11 mouse cellular contexts compared by ENCODE assay signal in the genomic region with DNA sequence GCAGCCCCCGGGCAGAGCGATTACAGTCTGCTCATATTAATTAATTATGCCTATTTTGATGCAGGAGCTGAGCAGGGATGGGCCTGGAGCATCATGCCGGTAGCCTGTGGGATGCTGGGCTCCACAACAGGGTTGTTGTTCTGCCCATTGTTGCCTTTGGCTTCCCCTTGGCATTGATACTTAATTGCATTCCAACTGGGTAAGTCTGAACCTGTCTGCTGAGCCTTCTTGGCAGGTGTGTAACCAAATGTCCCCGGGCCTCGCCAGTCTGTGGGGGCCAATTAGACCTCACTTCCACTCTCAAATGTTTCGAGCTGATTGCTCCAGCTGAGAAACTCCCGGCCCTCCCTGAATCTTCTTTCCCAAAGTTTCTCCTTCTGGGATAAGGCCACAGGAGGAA. TPM values are rescaled to one million over a fixed set of nuclear protein-coding genes. Genes with fewer than 3 reads are reported as not detected.
DNase-seq lines count a peak whose midpoint lies in the region; ATAC-seq and TF ChIP-seq lines count a peak whose summit lies in the region.
"Had no signal": no experiment of that assay in that cellular context is flagged by ENCODE, and none has a peak within 500 bp of the region (broad histone marks: within the 10 kb centered on the region; RNA-seq: fewer than 3 reads in every experiment).

No protein-coding gene starts in this region.

- H3K9me3 ChIP-seq in forebrain, embryonic 14.5 days (replicated peaks; ENCODE audit: control insufficient read depth, low read length): no peaks in the 10 kb centered on the region
- no peaks in the 10 kb centered on the region for H3K9me3 ChIP-seq in forebrain, embryonic 12.5 days
- no peaks in the 10 kb centered on the region for H3K9me3 ChIP-seq in lung, embryonic 14.5 days (ENCODE audit: low read depth, low read length)
- H3K9me3 ChIP-seq in limb, embryonic 15.5 days: no peaks in the 10 kb centered on the region

- peak; percentile 22 for DNase-seq in forebrain, embryonic 14.5 days (ENCODE audit: low spot score)
- no peak for DNase-seq in lung, embryonic 14.5 days
- no peak for DNase-seq in lung, postnatal 25 days (ENCODE audit: low spot score)
- DNase-seq in gonadal fat pad, adult 2 months (ENCODE audit: low read depth): peak; percentile 75
- no peak for DNase-seq in thymus, postnatal 25 days
- no peak for DNase-seq in natural killer cell, adult 2 months (ENCODE audit: low spot score in 2 of 2)
- DNase-seq: right cerebral cortex, adult 18-20 months; thymus, adult 2 months had no signal

- no peak for TF ChIP-seq CTCF in lung, embryonic 14.5 days (IDR thresholded peaks at IDR 0.05; ENCODE audit: low read depth)

- no peaks in the 10 kb centered on the region for H3K36me3 ChIP-seq in forebrain, embryonic 14.5 days (ENCODE audit: control insufficient read depth, insufficient read depth, low read length)
- H3K36me3 ChIP-seq in forebrain, embryonic 12.5 days (replicated peaks): no peaks in the 10 kb centered on the region
- H3K36me3 ChIP-seq in lung, embryonic 14.5 days (ENCODE audit: insufficient read depth): no peaks in the 10 kb centered on the region
- H3K36me3 ChIP-seq in limb, embryonic 15.5 days: no peaks in the 10 kb centered on the region

- 40% methylated on average over 7 of the region's 7 CpGs for WGBS in forebrain, embryonic 14.5 days
- WGBS in forebrain, embryonic 12.5 days: 56% methylated on average over 7 of the region's 7 CpGs
- 69% methylated on average over 7 of the region's 7 CpGs for WGBS in lung, embryonic 14.5 days
- WGBS in limb, embryonic 15.5 days: 37% methylated on average over 7 of the region's 7 CpGs

- H3K4me3 ChIP-seq in forebrain, embryonic 14.5 days (ENCODE audit: low read depth, low read length): no peak overlapping the region
- H3K4me3 ChIP-seq in forebrain, embryonic 12.5 days (replicated peaks): no peak overlapping the region
- H3K4me3 ChIP-seq in lung, embryonic 14.5 days (ENCODE audit: low read depth, low read length): no peak overlapping the region
- no peak overlapping the region for H3K4me3 ChIP-seq in limb, embryonic 15.5 days

- H3K4me2 ChIP-seq in forebrain, embryonic 14.5 days (ENCODE audit: low read length): no peak overlapping the region
- no peak overlapping the region for H3K4me2 ChIP-seq in forebrain, embryonic 12.5 days
- H3K4me2 ChIP-seq in lung, embryonic 14.5 days: no peak overlapping the region
- no peak overlapping the region for H3K4me2 ChIP-seq in limb, embryonic 15.5 days

- no peak for ATAC-seq in forebrain, embryonic 14.5 days
- ATAC-seq in forebrain, embryonic 12.5 days (ENCODE audit: low FRiP score): no peak
- ATAC-seq in lung, embryonic 14.5 days (ENCODE audit: insufficient read depth): no peak
- ATAC-seq in limb, embryonic 15.5 days (ENCODE audit: insufficient number of reproducible peaks, low FRiP score, low TSS enrichment, low read depth): no peak

- H3K27me3 ChIP-seq in forebrain, embryonic 14.5 days (replicated peaks; ENCODE audit: control insufficient read depth, insufficient read depth, low read length): no peaks in the 10 kb centered on the region
- H3K27me3 ChIP-seq in forebrain, embryonic 12.5 days: no peaks in the 10 kb centered on the region
- no peaks in the 10 kb centered on the region for H3K27me3 ChIP-seq in lung, embryonic 14.5 days (ENCODE audit: insufficient read depth, low read length)
- no peaks in the 10 kb centered on the region for H3K27me3 ChIP-seq in limb, embryonic 15.5 days

- no peak overlapping the region for H3K9ac ChIP-seq in forebrain, embryonic 14.5 days (ENCODE audit: low read length)
- H3K9ac ChIP-seq in forebrain, embryonic 12.5 days: no peak overlapping the region
- no peak overlapping the region for H3K9ac ChIP-seq in lung, embryonic 14.5 days
- H3K9ac ChIP-seq in limb, embryonic 15.5 days: no peak overlapping the region
- H3K9ac ChIP-seq: liver, embryonic 14.5 days had no signal

- H3K27ac ChIP-seq in forebrain, embryonic 14.5 days (ENCODE audit: low read depth, low read length): no peak overlapping the region
- H3K27ac ChIP-seq in forebrain, embryonic 12.5 days: no peak overlapping the region
- H3K27ac ChIP-seq in lung, embryonic 14.5 days (ENCODE audit: low read depth): peak overlapping the region; percentile 65; the same call in 1 of the 2 replicates
- H3K27ac ChIP-seq in limb, embryonic 15.5 days: peak overlapping the region; percentile 30; the same call in 1 of the 2 replicates
- H3K27ac ChIP-seq: liver, embryonic 14.5 days had no signal

- no peaks in the 10 kb centered on the region for H3K4me1 ChIP-seq in forebrain, embryonic 14.5 days (ENCODE audit: control insufficient read depth, insufficient read depth, low read length)
- H3K4me1 ChIP-seq in forebrain, embryonic 12.5 days: peaks cover 5% of the 10 kb centered on the region
- peaks cover 10% of the 10 kb centered on the region for H3K4me1 ChIP-seq in lung, embryonic 14.5 days (ENCODE audit: insufficient read depth)
- H3K4me1 ChIP-seq in limb, embryonic 15.5 days: peaks cover 18% of the 10 kb centered on the region

RNA-seq across cellular contexts. Expression of gene Itgb6, which starts 24.9 kb away (rescaled TPM):
- polyA plus RNA-seq in forebrain, embryonic 14.5 days (2014; fragmentation: Nextera tagmentation; extraction: Ambion mirVana): 0.09 TPM in 2 replicates
- 0.20 and 0.47 TPM in 2 replicates for polyA plus RNA-seq in forebrain, embryonic 12.5 days (2016; fragmentation: Nextera tagmentation; extraction: Ambion mirVana)
- polyA plus RNA-seq in lung, embryonic 14.5 days (2014; fragmentation: Nextera tagmentation; extraction: Ambion mirVana): 5.5 and 6.2 TPM in 2 replicates
- 1.6 and 2.6 TPM in 2 replicates for polyA plus RNA-seq in gonadal fat pad, adult 2 months (2012; rRNA removed)
- 3.7 and 4.5 TPM in 2 replicates for polyA plus RNA-seq in limb, embryonic 15.5 days (2015; fragmentation: Nextera tagmentation; extraction: Ambion mirVana)

Comparison
In these comparisons a context has a peak if more than half of its experiments do, and no peak if none do; other contexts are left out.
1. DNase-seq: peak in forebrain, embryonic 14.5 days (single experiment) and gonadal fat pad, adult 2 months (single experiment); none in lung, embryonic 14.5 days (single experiment), lung, postnatal 25 days (single experiment), thymus, postnatal 25 days (single experiment) and natural killer cell, adult 2 months (0 of 2).
2. H3K27ac ChIP-seq: peak in lung, embryonic 14.5 days (single experiment) and limb, embryonic 15.5 days (single experiment); none in forebrain, embryonic 14.5 days (single experiment) and forebrain, embryonic 12.5 days (single experiment).